Mouse (Mus musculus): ENCODE results near the gene Sec14l3. TPM values are rescaled to one million over a fixed set of nuclear protein-coding genes. Genes with fewer than 3 reads are reported as not detected.
"Not testable (repeated sequence)": the region's sequence is repeated elsewhere in the genome, so short reads cannot be mapped to it uniquely, and the experiment has no call there.

Sec14l3 gene
- polyA plus RNA-seq, 1 experiment from 2014 or later = not detected

DNA sequence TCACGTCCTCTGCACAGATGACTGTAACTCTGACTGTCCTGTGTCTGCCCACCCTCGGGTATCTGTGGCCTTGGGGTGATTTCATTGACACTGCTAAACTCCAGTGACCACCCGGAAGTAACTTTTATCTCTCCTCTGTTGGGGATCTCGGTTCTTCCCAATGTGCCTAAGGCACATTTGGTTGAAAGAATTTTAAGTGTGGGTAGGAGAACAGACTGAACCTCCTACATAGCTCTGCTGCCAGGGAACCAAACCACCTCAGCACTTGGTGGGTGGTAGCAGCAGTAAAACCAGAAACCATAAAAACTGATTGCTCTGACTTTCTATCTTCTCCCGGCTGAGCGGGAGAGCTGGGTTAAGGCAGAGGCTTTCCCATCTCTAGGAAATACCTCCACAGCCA, 40.8 kb downstream of the Sec14l3 start:
- Histone ChIP-seq H3K27me3 (replicated peaks) (peaks cover 3% of the 10 kb centered on the region; the same call in 1 of the 2 replicates), H3K4me2 (no peak overlapping the region), H3K4me3 (no peak overlapping the region), H3K27ac (replicated peaks) (no peak overlapping the region), H3K36me3 (no peaks in the 10 kb centered on the region), H3K4me1 (no peaks in the 10 kb centered on the region), H3K9ac (no peak overlapping the region), H3K9me3 (no peaks in the 10 kb centered on the region)
- no peak for ATAC-seq (ENCODE audit: extremely low read depth, insufficient number of reproducible peaks, low FRiP score, low TSS enrichment)
- WGBS = 66% methylated on average over 6 of the region's 6 CpGs

DNA sequence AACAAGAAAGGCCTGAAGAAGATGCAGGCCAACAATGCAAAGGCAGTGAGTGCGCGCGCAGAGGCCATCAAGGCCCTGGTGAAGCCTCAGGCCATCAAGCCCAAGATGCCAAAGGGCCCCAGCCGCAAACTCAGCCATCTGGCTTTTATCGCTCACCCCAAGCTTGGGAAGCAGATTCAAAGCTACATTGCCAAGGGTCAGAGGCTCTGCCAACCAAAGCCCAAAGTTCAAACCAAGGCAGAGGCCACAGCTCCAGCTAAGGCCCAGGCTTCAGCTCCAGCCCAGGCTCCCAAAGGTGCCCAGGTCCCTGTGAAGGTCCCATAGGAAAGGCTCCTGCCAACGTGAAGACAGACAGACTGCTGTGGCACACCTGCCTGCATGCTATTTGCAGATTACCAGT, 43.3 kb downstream of the Sec14l3 start:
- WGBS = 90% methylated on average over 6 of the region's 6 CpGs
- H3K9ac ChIP-seq; H3K4me2 ChIP-seq; H3K4me3 ChIP-seq; H3K36me3 ChIP-seq; H3K27ac ChIP-seq (replicated peaks); H3K27me3 ChIP-seq (replicated peaks); ATAC-seq (ENCODE audit: extremely low read depth, insufficient number of reproducible peaks, low FRiP score, low TSS enrichment); H3K4me1 ChIP-seq; H3K9me3 ChIP-seq: not testable (repeated sequence)

GRCm38 (mm10) chr11:4108691-4109090, 44.0 kb downstream of the Sec14l3 start:
- Histone ChIP-seq H3K4me3 (no peak overlapping the region), H3K36me3 (no peaks in the 10 kb centered on the region), H3K27me3 (replicated peaks) (no peaks in the 10 kb centered on the region), H3K9me3 (no peaks in the 10 kb centered on the region), H3K9ac (no peak overlapping the region), H3K27ac (replicated peaks) (no peak overlapping the region), H3K4me2 (no peak overlapping the region), H3K4me1 (no peaks in the 10 kb centered on the region)
- no peak for ATAC-seq (ENCODE audit: extremely low read depth, insufficient number of reproducible peaks, low FRiP score, low TSS enrichment)
- WGBS = 73% methylated on average over 7 of the region's 7 CpGs

- ATAC-seq (ENCODE audit: extremely low read depth, insufficient number of reproducible peaks, low FRiP score, low TSS enrichment) = no peak
- Histone ChIP-seq H3K36me3 (no peaks in the 10 kb centered on the region), H3K27ac (replicated peaks) (no peak overlapping the region), H3K9me3 (no peaks in the 10 kb centered on the region), H3K4me1 (peaks cover 7% of the 10 kb centered on the region), H3K4me3 (no peak overlapping the region), H3K4me2 (no peak overlapping the region), H3K9ac (no peak overlapping the region), H3K27me3 (replicated peaks) (peaks cover 18% of the 10 kb centered on the region)
- 75% methylated on average over 4 of the region's 4 CpGs for WGBS
These were observed 47.4 kb downstream of the Sec14l3 start for GRCm38 (mm10) chr11:4112033-4112432.

DNA sequence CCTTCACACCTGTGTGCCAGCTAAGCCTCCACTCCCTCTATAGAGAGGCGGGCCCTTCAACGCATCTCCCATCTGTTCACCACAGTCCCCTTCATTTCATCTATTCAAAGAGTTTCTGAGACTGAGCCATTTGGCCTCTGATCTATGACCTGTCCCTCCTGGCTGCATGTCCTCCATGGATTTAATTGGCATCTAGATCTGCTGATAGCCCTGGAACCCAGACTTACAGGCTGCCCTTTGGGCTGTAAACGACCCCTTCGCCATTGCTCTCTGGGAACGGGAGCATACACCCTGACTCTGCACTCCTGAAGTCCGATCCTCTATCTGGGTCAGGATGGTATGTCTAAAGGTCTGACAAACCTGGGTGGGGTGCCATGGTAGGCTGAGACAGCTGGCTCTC, 48.2 kb downstream of the Sec14l3 start:
- Histone ChIP-seq H3K27me3 (replicated peaks) (peaks cover 26% of the 10 kb centered on the region), H3K4me1 (peaks cover 16% of the 10 kb centered on the region), H3K4me2 (no peak overlapping the region), H3K36me3 (no peaks in the 10 kb centered on the region), H3K4me3 (no peak overlapping the region), H3K9me3 (no peaks in the 10 kb centered on the region), H3K9ac (no peak overlapping the region), H3K27ac (replicated peaks) (no peak overlapping the region)
- ATAC-seq (ENCODE audit: extremely low read depth, insufficient number of reproducible peaks, low FRiP score, low TSS enrichment) = no peak
- WGBS = 83% methylated on average over 6 of the region's 6 CpGs

DNA sequence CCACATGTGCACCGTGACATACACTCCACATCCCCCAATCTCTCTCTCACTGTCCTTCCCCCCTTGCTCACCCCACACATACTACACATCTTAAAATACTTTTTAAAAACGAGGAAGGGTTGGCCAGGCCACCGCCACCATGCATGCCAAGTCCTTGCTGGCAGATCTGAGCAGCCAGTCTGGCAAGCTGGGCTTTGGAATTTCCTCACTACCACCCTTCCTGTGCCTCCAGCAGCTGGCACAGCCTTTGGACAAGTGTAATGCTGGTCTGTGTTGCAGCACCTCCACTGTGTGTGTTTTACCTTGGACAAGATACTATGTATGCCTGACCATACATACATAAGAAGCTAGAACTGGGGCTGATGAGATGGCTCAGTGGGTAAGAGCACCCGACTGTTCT, 48.9 kb downstream of the Sec14l3 start:
- 72% methylated on average over 4 of the region's 4 CpGs for WGBS
- Histone ChIP-seq H3K36me3 (no peaks in the 10 kb centered on the region), H3K4me3 (no peak overlapping the region), H3K27ac (replicated peaks) (no peak overlapping the region), H3K4me1 (peaks cover 22% of the 10 kb centered on the region), H3K4me2 (no peak overlapping the region), H3K9me3 (no peaks in the 10 kb centered on the region), H3K9ac (no peak overlapping the region), H3K27me3 (replicated peaks) (peaks cover 32% of the 10 kb centered on the region)
- no peak for ATAC-seq (ENCODE audit: extremely low read depth, insufficient number of reproducible peaks, low FRiP score, low TSS enrichment)

DNA sequence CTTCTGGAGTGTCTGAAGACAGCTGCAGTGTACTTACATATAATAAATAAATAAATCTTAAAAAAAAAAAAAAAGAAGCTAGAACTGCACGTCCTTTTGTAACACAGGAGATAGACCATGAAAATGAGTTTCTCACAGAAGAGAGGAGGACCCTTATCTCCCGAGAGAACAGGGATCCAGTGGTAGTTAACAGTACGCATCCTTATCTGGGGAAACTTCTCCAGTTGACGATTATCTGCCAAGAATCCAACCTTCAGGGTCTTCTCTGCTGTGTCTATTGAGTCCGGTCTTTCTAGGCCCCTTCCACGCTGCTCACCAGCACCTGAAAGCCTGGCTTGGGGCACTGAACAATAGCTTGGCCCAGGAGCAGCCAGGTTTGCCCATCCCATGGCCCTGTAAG, 49.3 kb downstream of the Sec14l3 start:
- no peak overlapping the region for H3K4me3 ChIP-seq
- no peak overlapping the region for H3K4me2 ChIP-seq
- no peaks in the 10 kb centered on the region for H3K9me3 ChIP-seq
- H3K9ac ChIP-seq = no peak overlapping the region
- H3K4me1 ChIP-seq = peaks cover 27% of the 10 kb centered on the region
- no peak overlapping the region for H3K27ac ChIP-seq (replicated peaks)
- H3K36me3 ChIP-seq = no peaks in the 10 kb centered on the region
- ATAC-seq (ENCODE audit: extremely low read depth, insufficient number of reproducible peaks, low FRiP score, low TSS enrichment) = no peak
- 59% methylated on average over 6 of the region's 6 CpGs for WGBS
- peaks cover 37% of the 10 kb centered on the region for H3K27me3 ChIP-seq (replicated peaks)

DNA sequence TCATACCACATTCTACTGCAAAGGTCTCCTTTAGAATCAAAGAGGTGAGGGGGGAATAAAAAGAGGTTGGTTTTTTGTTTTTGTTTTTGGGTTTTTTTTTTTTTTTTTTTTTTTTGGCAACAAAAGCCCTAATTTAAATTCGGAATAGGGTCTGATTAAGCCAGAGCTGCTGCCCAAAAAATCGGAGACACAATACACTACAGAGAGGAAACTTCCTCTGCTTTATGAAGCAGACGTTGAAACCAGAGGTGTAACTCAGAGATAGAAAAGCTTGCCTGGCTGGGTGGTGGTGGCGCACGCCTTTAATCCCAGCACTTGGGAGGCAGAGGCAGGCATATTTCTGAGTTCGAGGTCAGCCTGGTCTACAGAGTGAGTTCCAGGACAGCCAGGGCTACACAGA, 49.9 kb downstream of the Sec14l3 start:
- Histone ChIP-seq H3K4me1 (peaks cover 32% of the 10 kb centered on the region), H3K27me3 (replicated peaks) (peaks cover 43% of the 10 kb centered on the region)
- not testable (repeated sequence) for H3K36me3 ChIP-seq; H3K4me2 ChIP-seq; H3K9me3 ChIP-seq; ATAC-seq (ENCODE audit: extremely low read depth, insufficient number of reproducible peaks, low FRiP score, low TSS enrichment); H3K27ac ChIP-seq (replicated peaks); H3K4me3 ChIP-seq; H3K9ac ChIP-seq
- 68% methylated on average over 6 of the region's 6 CpGs for WGBS

DNA sequence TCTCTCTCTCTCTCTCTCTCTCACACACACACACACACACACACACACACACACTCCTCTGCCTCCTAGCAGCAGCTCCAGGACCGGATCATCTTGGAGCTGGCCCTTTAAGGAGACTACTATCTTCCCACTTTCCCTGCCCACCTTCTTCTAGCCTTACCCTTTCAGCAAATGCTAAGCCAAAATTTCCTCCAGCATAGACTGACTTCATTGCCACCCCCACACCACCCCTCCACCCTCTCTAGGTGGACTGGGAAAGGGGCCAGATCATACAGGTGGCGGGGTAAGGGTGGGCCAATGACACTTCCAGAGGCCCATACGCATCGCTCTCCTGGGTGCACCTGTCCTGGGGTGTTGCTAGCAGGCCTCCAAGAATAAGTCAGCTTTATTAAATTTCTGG, 50.8 kb downstream of the Sec14l3 start:
- Histone ChIP-seq H3K9ac (no peak overlapping the region), H3K4me3 (no peak overlapping the region), H3K4me1 (peaks cover 39% of the 10 kb centered on the region), H3K27me3 (replicated peaks) (peaks cover 51% of the 10 kb centered on the region), H3K27ac (replicated peaks) (no peak overlapping the region), H3K4me2 (no peak overlapping the region), H3K9me3 (no peaks in the 10 kb centered on the region), H3K36me3 (no peaks in the 10 kb centered on the region)
- ATAC-seq (ENCODE audit: extremely low read depth, insufficient number of reproducible peaks, low FRiP score, low TSS enrichment) = no peak
- WGBS = 89% methylated on average over 4 of the region's 4 CpGs

GRCm38 (mm10) chr11:4116458-4117141, 52.0 kb downstream of the Sec14l3 start:
- H3K4me3 ChIP-seq = no peak overlapping the region
- H3K4me1 ChIP-seq = peaks cover 39% of the 10 kb centered on the region
- no peaks in the 10 kb centered on the region for H3K9me3 ChIP-seq
- no peak for ATAC-seq (ENCODE audit: extremely low read depth, insufficient number of reproducible peaks, low FRiP score, low TSS enrichment)
- H3K27me3 ChIP-seq (replicated peaks) = peaks cover 61% of the 10 kb centered on the region
- H3K27ac ChIP-seq (replicated peaks) = no peak overlapping the region
- no peak overlapping the region for H3K9ac ChIP-seq
- H3K4me2 ChIP-seq = no peak overlapping the region
- no peaks in the 10 kb centered on the region for H3K36me3 ChIP-seq
- 43% methylated on average over 11 of the region's 11 CpGs for WGBS

- no peaks in the 10 kb centered on the region for H3K9me3 ChIP-seq
- peak overlapping the region; percentile 63 for H3K4me3 ChIP-seq
- 21% methylated on average over 3 of the region's 3 CpGs for whole genome bisulfite sequencing
- peaks cover 61% of the 10 kb centered on the region for H3K27me3 ChIP-seq (replicated peaks)
- H3K9ac ChIP-seq = peak overlapping the region; percentile 81
- H3K4me2 ChIP-seq = peak overlapping the region; percentile 97
- H3K27ac ChIP-seq (replicated peaks) = no peak overlapping the region
- H3K36me3 ChIP-seq = no peaks in the 10 kb centered on the region
- no peak for ATAC-seq (ENCODE audit: extremely low read depth, insufficient number of reproducible peaks, low FRiP score, low TSS enrichment)
- peaks cover 39% of the 10 kb centered on the region for H3K4me1 ChIP-seq
These were observed 52.9 kb downstream of the Sec14l3 start for GRCm38 (mm10) chr11:4117372-4118071.
